Mouse (Mus musculus) stomach, postnatal 0 days (tissue): Measurements from ENCODE around the gene Fam172a. TPM values are rescaled to one million over a fixed set of nuclear protein-coding genes. Genes with fewer than 3 reads are reported as not detected.

ENCODE experiments used
- ATAC-seq: fragments of 200-750 bp; cut with Nextera tagmentation; 2 replicates; pipeline ENCODE4 v1.8.0; 2017; ENCODE audit not compliant: low FRiP score, low TSS enrichment
- DNase-seq: peaks from one replicate; pipeline ENCODE4 v3.0.0-alpha.2; 2016; ENCODE audit warnings: low spot score
- H3K27ac ChIP-seq: fragments of 300-500 bp; sonication (generic); replicated peaks from 2 replicates; pipeline ENCODE4 v1.5.1; 2014; ENCODE audit warnings: mild to moderate bottlenecking, control low read depth
- H3K27me3 ChIP-seq: fragments of 300-500 bp; sonication (generic); 2 replicates; pipeline ENCODE4 v1.6.1; 2014; ENCODE audit warnings: low read length; ENCODE audit not compliant: control insufficient read depth, insufficient read depth
- H3K36me3 ChIP-seq: fragments of 300-500 bp; sonication (generic); 2 replicates; pipeline ENCODE4 v1.6.1; 2014; ENCODE audit warnings: low read length, mixed read lengths; ENCODE audit not compliant: control insufficient read depth, insufficient read depth
- H3K4me1 ChIP-seq: fragments of 300-500 bp; sonication (generic); replicated peaks from 2 replicates; pipeline ENCODE4 v1.6.1; 2014; ENCODE audit warnings: antibody characterized with exemption; ENCODE audit not compliant: control insufficient read depth, insufficient read depth
- H3K4me2 ChIP-seq: fragments of 300-500 bp; sonication (generic); replicated peaks from 2 replicates; pipeline ENCODE4 v1.6.1; 2014; ENCODE audit warnings: low read depth, mild to moderate bottlenecking, control low read depth, moderate library complexity
- H3K4me3 ChIP-seq: fragments of 300-500 bp; sonication (generic); 2 replicates; pipeline ENCODE4 v1.5.1; 2014; ENCODE audit warnings: low read depth, low read length, control low read depth
- H3K9ac ChIP-seq: fragments of 300-500 bp; sonication (generic); 2 replicates; pipeline ENCODE4 v1.6.1; 2014; ENCODE audit warnings: mild to moderate bottlenecking, low read length, control low read depth, mixed read lengths
- H3K9me3 ChIP-seq: fragments of 300-500 bp; sonication (generic); 2 replicates; pipeline ENCODE4 v1.6.1; 2016; ENCODE audit warnings: low read length; ENCODE audit not compliant: control insufficient read depth
- CTCF ChIP-seq: IDR thresholded peaks from 2 replicates; pipeline ENCODE4 v1.5.1; 2016; ENCODE audit warnings: antibody characterized with exemption, low read depth, mild to moderate bottlenecking, moderate library complexity
- EP300 ChIP-seq: optimal IDR thresholded peaks from 2 replicates; pipeline ENCODE3; 2016; ENCODE audit warnings: antibody characterized with exemption
- WGBS: fragments of 180-500 bp; shearing (Covaris S2); extraction: QIAGEN DNeasy Blood & Tissue Kit; methylation state at CpG from one replicate; pipeline ENCODE4 v1.1.7; 2014; 5-methylcytosine and 5-hydroxymethylcytosine counted together
- polyA plus RNA-seq: library from polyadenylated mRNA; unstranded; fragments of >200 nt; fragmentation: Nextera tagmentation; extraction: Ambion mirVana; gene quantifications from 2 replicates; pipeline ENCODE4 v1.2.1, GENCODE M21; 2015

The Fam172a gene
- polyA plus RNA-seq, 1 experiment from 2014 or later = 19.8 TPM

DNA sequence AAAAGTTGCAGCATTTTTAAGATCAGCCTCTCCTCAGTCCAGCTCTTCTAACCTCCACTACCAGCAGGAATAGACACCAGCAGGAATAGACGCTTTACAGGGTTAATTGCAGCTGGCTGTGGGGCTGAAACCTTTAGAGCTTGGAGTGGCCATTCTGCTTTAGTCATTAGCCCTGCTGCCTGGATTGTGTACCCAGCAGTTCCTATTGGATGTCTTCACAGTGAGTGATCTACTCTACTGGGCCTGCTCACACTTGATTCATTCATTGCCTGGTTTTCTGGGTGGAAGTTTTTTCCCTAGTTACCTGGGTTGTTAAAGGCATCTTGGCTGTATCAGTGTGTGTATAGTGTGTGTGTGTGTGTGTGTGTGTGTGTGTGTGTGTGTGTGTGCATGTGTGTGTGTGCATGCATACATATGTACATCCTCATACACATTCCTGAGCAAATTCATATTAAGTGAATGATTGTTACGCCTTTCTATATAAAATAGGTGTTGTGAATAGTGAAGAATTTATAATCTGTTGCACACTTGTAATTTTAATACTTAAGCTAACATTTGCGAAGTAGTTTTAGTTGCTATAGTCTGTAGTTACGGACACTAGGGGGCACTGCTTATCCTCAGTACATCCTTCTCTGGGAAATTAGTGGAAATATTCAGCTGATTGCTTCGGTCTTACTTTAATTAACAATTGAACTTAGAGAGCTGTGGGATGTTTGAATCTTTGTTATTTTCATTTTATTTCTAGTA is 280.4 kb downstream of the Fam172a start:
- Histone ChIP-seq H3K27me3 (no peaks in the 10 kb centered on the region), H3K4me1 (no peaks in the 10 kb centered on the region), H3K9me3 (no peaks in the 10 kb centered on the region), H3K4me3 (no peak overlapping the region), H3K36me3 (no peaks in the 10 kb centered on the region), H3K27ac (no peak overlapping the region), H3K9ac (no peak overlapping the region), H3K4me2 (no peak overlapping the region)
- 36% methylated on average over 5 of the region's 5 CpGs for WGBS
- TF ChIP-seq EP300 = no peak
- peak; percentile 79 for TF ChIP-seq CTCF
- ATAC-seq (no peak), DNase-seq (no peak)

GRCm38 (mm10) chr13:77982852-77983202 is 281.0 kb downstream of the Fam172a start:
- DNase-seq (no peak), ATAC-seq (no peak)
- 76% methylated on average over 2 of the region's 2 CpGs for WGBS

GRCm38 (mm10) chr13:77991189-77991886 is 289.5 kb downstream of the Fam172a start:
- H3K9me3 ChIP-seq = no peaks in the 10 kb centered on the region
- ATAC-seq = no peak
- 72% methylated on average over 5 of the region's 5 CpGs for WGBS
- TF ChIP-seq EP300 (no peak), CTCF (no peak)
- H3K4me3 ChIP-seq = no peak overlapping the region
- no peak overlapping the region for H3K27ac ChIP-seq
- no peak for DNase-seq
- no peaks in the 10 kb centered on the region for H3K4me1 ChIP-seq
- no peak overlapping the region for H3K4me2 ChIP-seq
- no peak overlapping the region for H3K9ac ChIP-seq
- no peaks in the 10 kb centered on the region for H3K36me3 ChIP-seq
- no peaks in the 10 kb centered on the region for H3K27me3 ChIP-seq

More at GRCm38 (mm10) chr13:77982852-77983202, 281.0 kb downstream of the Fam172a start:
- no peak for TF ChIP-seq EP300
- no peak for TF ChIP-seq CTCF
- Histone ChIP-seq H3K27me3 (no peaks in the 10 kb centered on the region), H3K9ac (no peak overlapping the region), H3K27ac (no peak overlapping the region), H3K9me3 (no peaks in the 10 kb centered on the region), H3K4me3 (no peak overlapping the region), H3K36me3 (no peaks in the 10 kb centered on the region), H3K4me2 (no peak overlapping the region), H3K4me1 (no peaks in the 10 kb centered on the region)

DNA sequence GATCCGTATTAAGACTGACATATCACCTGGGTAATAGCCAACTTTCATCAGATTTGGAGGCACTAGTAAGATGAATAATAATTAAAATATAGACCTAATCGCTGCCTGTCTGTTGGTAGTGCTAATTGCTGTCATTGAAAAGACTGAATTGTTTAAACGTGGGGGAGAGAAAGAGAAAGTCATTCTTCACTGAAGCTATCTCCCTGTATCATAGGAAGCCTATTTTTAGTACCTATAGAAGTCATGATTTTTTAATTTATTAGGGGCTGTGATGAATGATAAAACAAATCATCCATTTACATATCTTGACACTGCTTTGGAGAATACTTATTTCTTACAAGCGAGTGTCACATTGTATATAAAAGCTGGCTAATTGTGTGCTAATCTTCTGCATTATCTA is 302.8 kb downstream of the Fam172a start:
- no peak overlapping the region for H3K9ac ChIP-seq
- no peak for TF ChIP-seq EP300
- H3K9me3 ChIP-seq = no peaks in the 10 kb centered on the region
- H3K27me3 ChIP-seq = no peaks in the 10 kb centered on the region
- H3K36me3 ChIP-seq = no peaks in the 10 kb centered on the region
- H3K4me3 ChIP-seq = no peak overlapping the region
- H3K4me1 ChIP-seq = no peaks in the 10 kb centered on the region
- DNase-seq (no peak), ATAC-seq (no peak)
- no peak overlapping the region for H3K4me2 ChIP-seq
- WGBS = 75% methylated on average over 4 of the region's 4 CpGs
- H3K27ac ChIP-seq = no peak overlapping the region

- DNase-seq = no peak
- 57% methylated on average over 3 of the region's 3 CpGs for WGBS
- H3K4me2 ChIP-seq = no peak overlapping the region
- no peaks in the 10 kb centered on the region for H3K36me3 ChIP-seq
- no peaks in the 10 kb centered on the region for H3K27me3 ChIP-seq
- H3K4me1 ChIP-seq = no peaks in the 10 kb centered on the region
- no peaks in the 10 kb centered on the region for H3K9me3 ChIP-seq
- H3K27ac ChIP-seq = no peak overlapping the region
- H3K9ac ChIP-seq = no peak overlapping the region
- no peak for ATAC-seq
- no peak for TF ChIP-seq CTCF
- TF ChIP-seq EP300 = no peak
- no peak overlapping the region for H3K4me3 ChIP-seq
These were observed 303.5 kb downstream of the Fam172a start for GRCm38 (mm10) chr13:78005344-78005743.

- no peak for TF ChIP-seq CTCF
- TF ChIP-seq EP300 = no peak
- no peak overlapping the region for H3K27ac ChIP-seq
- H3K9ac ChIP-seq = no peak overlapping the region
- WGBS = 84% methylated on average over 1 of the region's 1 CpGs
- H3K4me3 ChIP-seq = no peak overlapping the region
- ATAC-seq (no peak), DNase-seq (no peak)
- H3K36me3 ChIP-seq = no peaks in the 10 kb centered on the region
- H3K9me3 ChIP-seq = no peaks in the 10 kb centered on the region
- H3K27me3 ChIP-seq = no peaks in the 10 kb centered on the region
- H3K4me1 ChIP-seq = no peaks in the 10 kb centered on the region
- no peak overlapping the region for H3K4me2 ChIP-seq
These were observed 308.3 kb downstream of the Fam172a start for GRCm38 (mm10) chr13:78010176-78010575.
